Mouse (Mus musculus): Measurements from ENCODE around the gene Tmtc2. TPM values are rescaled to one million over a fixed set of nuclear protein-coding genes. Genes with fewer than 3 reads are reported as not detected.
"Not testable (repeated sequence)": the region's sequence is repeated elsewhere in the genome, so short reads cannot be mapped to it uniquely, and the experiment has no call there.

Tmtc2 gene
- total and polyA plus RNA-seq, 2 experiments from 2014 or later: 7.6 to 19.3 TPM

GRCm38 (mm10) chr10:105260053-105260452 is 314.2 kb downstream of the Tmtc2 start:
- DNase-seq (ENCODE audit: low spot score): peak; percentile 41

DNA sequence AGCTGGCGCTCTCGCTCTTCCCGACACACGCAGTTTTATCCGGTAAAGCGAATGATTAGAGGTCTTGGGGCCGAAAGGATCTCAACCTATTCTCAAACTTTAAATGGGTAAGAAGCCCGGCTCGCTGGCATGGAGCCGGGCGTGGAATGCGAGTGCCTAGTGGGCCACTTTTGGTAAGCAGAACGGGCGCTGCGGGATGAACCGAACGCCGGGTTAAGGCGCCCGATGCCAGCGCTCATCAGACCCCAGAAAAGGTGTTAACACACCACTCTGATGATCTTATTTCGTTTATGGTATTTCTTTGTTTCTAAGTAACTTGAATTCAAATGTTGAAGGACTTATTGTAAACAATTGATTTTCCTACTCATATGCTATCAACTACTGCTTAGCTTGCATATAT is 336.0 kb downstream of the Tmtc2 start:
- not testable (repeated sequence) for H3K4me1 ChIP-seq (ENCODE audit: insufficient read depth, low read length); H3K36me3 ChIP-seq (ENCODE audit: insufficient read depth, low read length); DNase-seq (ENCODE audit: low spot score); H3K9me3 ChIP-seq (ENCODE audit: low read length); H3K27ac ChIP-seq; H3K4me3 ChIP-seq (ENCODE audit: low read length); H3K4me2 ChIP-seq (ENCODE audit: low read depth, low read length); ATAC-seq; H3K9ac ChIP-seq (replicated peaks; ENCODE audit: low read length); H3K27me3 ChIP-seq (ENCODE audit: insufficient read depth, low read length)
- WGBS: 89% methylated on average over 22 of the region's 22 CpGs

More at GRCm38 (mm10) chr10:105260053-105260452, 314.2 kb downstream of the Tmtc2 start:
- Histone ChIP-seq H3K36me3 (ENCODE audit: insufficient read depth, low read length) (no peaks in the 10 kb centered on the region), H3K4me1 (ENCODE audit: insufficient read depth, low read length) (no peaks in the 10 kb centered on the region), H3K9me3 (ENCODE audit: low read length) (no peaks in the 10 kb centered on the region), H3K9ac (replicated peaks; ENCODE audit: low read length) (no peak overlapping the region), H3K4me3 (ENCODE audit: low read length) (no peak overlapping the region), H3K4me2 (ENCODE audit: low read depth, low read length) (no peak overlapping the region), H3K27me3 (ENCODE audit: insufficient read depth, low read length) (no peaks in the 10 kb centered on the region), H3K27ac (no peak overlapping the region)
- peak; percentile 49 for TF ChIP-seq CTCF (IDR thresholded peaks at IDR 0.05; ENCODE audit: low read depth)
- WGBS: 55% methylated on average over 3 of the region's 3 CpGs
- no peak for ATAC-seq

- no peak overlapping the region for H3K4me2 ChIP-seq (ENCODE audit: low read depth, low read length)
- 94% methylated on average over 2 of the region's 2 CpGs for WGBS
- H3K36me3 ChIP-seq (ENCODE audit: insufficient read depth, low read length): no peaks in the 10 kb centered on the region
- no peaks in the 10 kb centered on the region for H3K27me3 ChIP-seq (ENCODE audit: insufficient read depth, low read length)
- H3K4me3 ChIP-seq (ENCODE audit: low read length): no peak overlapping the region
- DNase-seq (ENCODE audit: low spot score): no peak
- no peak for ATAC-seq
- TF ChIP-seq CTCF (IDR thresholded peaks at IDR 0.05; ENCODE audit: low read depth): no peak
- H3K9me3 ChIP-seq (ENCODE audit: low read length): no peaks in the 10 kb centered on the region
- no peak overlapping the region for H3K9ac ChIP-seq (replicated peaks; ENCODE audit: low read length)
- H3K27ac ChIP-seq: no peak overlapping the region
- no peaks in the 10 kb centered on the region for H3K4me1 ChIP-seq (ENCODE audit: insufficient read depth, low read length)
These were observed 341.4 kb downstream of the Tmtc2 start for GRCm38 (mm10) chr10:105232864-105233263.

GRCm38 (mm10) chr10:105230416-105230815 is 343.8 kb downstream of the Tmtc2 start:
- ATAC-seq: no peak

GRCm38 (mm10) chr10:105228623-105229022 is 345.6 kb downstream of the Tmtc2 start:
- Histone ChIP-seq H3K27me3 (ENCODE audit: insufficient read depth, low read length) (no peaks in the 10 kb centered on the region), H3K9ac (replicated peaks; ENCODE audit: low read length) (no peak overlapping the region), H3K27ac (no peak overlapping the region), H3K4me3 (ENCODE audit: low read length) (no peak overlapping the region), H3K36me3 (ENCODE audit: insufficient read depth, low read length) (no peaks in the 10 kb centered on the region), H3K4me1 (ENCODE audit: insufficient read depth, low read length) (no peaks in the 10 kb centered on the region), H3K4me2 (ENCODE audit: low read depth, low read length) (no peak overlapping the region), H3K9me3 (ENCODE audit: low read length) (no peaks in the 10 kb centered on the region)
- DNase-seq (ENCODE audit: low spot score) (no peak), ATAC-seq (no peak)
- 87% methylated on average over 2 of the region's 2 CpGs for WGBS
- TF ChIP-seq CTCF (IDR thresholded peaks at IDR 0.05; ENCODE audit: low read depth): no peak

More at GRCm38 (mm10) chr10:105230416-105230815, 343.8 kb downstream of the Tmtc2 start:
- no peaks in the 10 kb centered on the region for H3K9me3 ChIP-seq (ENCODE audit: low read length)
- no peak overlapping the region for H3K4me3 ChIP-seq (ENCODE audit: low read length)
- DNase-seq (ENCODE audit: low spot score): no peak
- no peak overlapping the region for H3K4me2 ChIP-seq (ENCODE audit: low read depth, low read length)
- no peaks in the 10 kb centered on the region for H3K27me3 ChIP-seq (ENCODE audit: insufficient read depth, low read length)
- H3K4me1 ChIP-seq (ENCODE audit: insufficient read depth, low read length): no peaks in the 10 kb centered on the region
- no peak overlapping the region for H3K27ac ChIP-seq
- no peaks in the 10 kb centered on the region for H3K36me3 ChIP-seq (ENCODE audit: insufficient read depth, low read length)
- WGBS: 82% methylated on average over 7 of the region's 7 CpGs
- TF ChIP-seq CTCF (IDR thresholded peaks at IDR 0.05; ENCODE audit: low read depth): no peak
- H3K9ac ChIP-seq (replicated peaks; ENCODE audit: low read length): no peak overlapping the region

GRCm38 (mm10) chr10:105227631-105228030 is 346.6 kb downstream of the Tmtc2 start:
- WGBS: 51% methylated on average over 5 of the region's 5 CpGs
- no peaks in the 10 kb centered on the region for H3K4me1 ChIP-seq (ENCODE audit: insufficient read depth, low read length)
- H3K4me2 ChIP-seq (ENCODE audit: low read depth, low read length): no peak overlapping the region
- H3K9ac ChIP-seq (replicated peaks; ENCODE audit: low read length): no peak overlapping the region
- H3K27ac ChIP-seq: no peak overlapping the region
- no peaks in the 10 kb centered on the region for H3K9me3 ChIP-seq (ENCODE audit: low read length)
- no peak for TF ChIP-seq CTCF (IDR thresholded peaks at IDR 0.05; ENCODE audit: low read depth)
- no peak overlapping the region for H3K4me3 ChIP-seq (ENCODE audit: low read length)
- DNase-seq (ENCODE audit: low spot score) (no peak), ATAC-seq (no peak)
- no peaks in the 10 kb centered on the region for H3K27me3 ChIP-seq (ENCODE audit: insufficient read depth, low read length)
- no peaks in the 10 kb centered on the region for H3K36me3 ChIP-seq (ENCODE audit: insufficient read depth, low read length)

- H3K4me1 ChIP-seq (ENCODE audit: insufficient read depth, low read length): no peaks in the 10 kb centered on the region
- no peaks in the 10 kb centered on the region for H3K27me3 ChIP-seq (ENCODE audit: insufficient read depth, low read length)
- WGBS: 85% methylated on average over 6 of the region's 6 CpGs
- no peak overlapping the region for H3K4me3 ChIP-seq (ENCODE audit: low read length)
- no peak for DNase-seq (ENCODE audit: low spot score)
- H3K9ac ChIP-seq (replicated peaks; ENCODE audit: low read length): no peak overlapping the region
- no peak overlapping the region for H3K27ac ChIP-seq
- H3K36me3 ChIP-seq (ENCODE audit: insufficient read depth, low read length): no peaks in the 10 kb centered on the region
- TF ChIP-seq CTCF (IDR thresholded peaks at IDR 0.05; ENCODE audit: low read depth): no peak
- no peak for ATAC-seq
- H3K9me3 ChIP-seq (ENCODE audit: low read length): no peaks in the 10 kb centered on the region
- no peak overlapping the region for H3K4me2 ChIP-seq (ENCODE audit: low read depth, low read length)
These were observed 348.5 kb downstream of the Tmtc2 start for GRCm38 (mm10) chr10:105225714-105226113.
